Mouse (Mus musculus) cortical plate, adult 2 months (tissue): Measurements from ENCODE around the gene Nrros. TPM values are rescaled to one million over a fixed set of nuclear protein-coding genes. Genes with fewer than 3 reads are reported as not detected.
A peak's percentile ranks its signal among the peaks of the same experiment; 100 is the strongest.

Experiments used
- H3K27ac ChIP-seq: fragments of 200-500 bp; 2 replicates; pipeline ENCODE4 v1.5.1; 2012; ENCODE audit warnings: low read length, control low read depth, inconsistent platforms; ENCODE audit not compliant: insufficient read depth
- H3K4me1 ChIP-seq: fragments of 200-500 bp; 2 replicates; pipeline ENCODE4 v1.6.1; 2011; ENCODE audit warnings: low read length; ENCODE audit not compliant: control insufficient read depth, insufficient read depth
- H3K4me3 ChIP-seq: fragments of 200-500 bp; 2 replicates; pipeline ENCODE4 v1.5.1; 2011; ENCODE audit warnings: mild to moderate bottlenecking, low read length, control low read depth; ENCODE audit not compliant: insufficient read depth
- CTCF ChIP-seq: fragments of 200-500 bp; IDR thresholded peaks from 2 replicates; pipeline ENCODE4 v1.5.1; 2011; ENCODE audit warnings: mild to moderate bottlenecking, control low read depth, low read length; ENCODE audit not compliant: insufficient read depth; ENCODE audit errors: extremely low read depth
- POLR2A ChIP-seq: fragments of 200-500 bp; IDR thresholded peaks from 2 replicates; pipeline ENCODE4 v1.6.1; 2011; ENCODE audit warnings: mild to moderate bottlenecking, low read length, control low read depth; ENCODE audit not compliant: insufficient read depth; ENCODE audit errors: extremely low read depth
- polyA plus RNA-seq: library from polyadenylated mRNA; depleted of rRNA; stranded (reverse); fragments of >200 nt; gene quantifications from 2 replicates; pipeline ENCODE4 v1.2.3, GENCODE M21; 2012

Nrros gene
- polyA plus RNA-seq, 1 experiment = 5.6 TPM

- Histone ChIP-seq H3K4me1 (no peaks in the 10 kb centered on the region), H3K27ac (no peak overlapping the region), H3K4me3 (no peak overlapping the region)
- TF ChIP-seq CTCF (no peak), POLR2A (no peak)
Observed at GRCm38 (mm10) chr16:32163891-32164290, 1.5 kb downstream of the Nrros start.

GRCm38 (mm10) chr16:32163392-32163791 is 2.0 kb downstream of the Nrros start:
- Histone ChIP-seq H3K27ac (no peak overlapping the region), H3K4me1 (no peaks in the 10 kb centered on the region), H3K4me3 (no peak overlapping the region)
- TF ChIP-seq CTCF (no peak), POLR2A (no peak)

GRCm38 (mm10) chr16:32160742-32161323 is 4.6 kb downstream of the Nrros start:
- no peak overlapping the region for H3K27ac ChIP-seq
- TF ChIP-seq CTCF (no peak), POLR2A (no peak)
- no peak overlapping the region for H3K4me3 ChIP-seq
- peaks cover under 1% of the 10 kb centered on the region; the same call in 1 of the 2 replicates for H3K4me1 ChIP-seq

- no peak overlapping the region for H3K4me3 ChIP-seq
- H3K4me1 ChIP-seq = peaks cover 5% of the 10 kb centered on the region; the same call in 1 of the 2 replicates
- no peak overlapping the region for H3K27ac ChIP-seq
- no peak for TF ChIP-seq CTCF
- TF ChIP-seq POLR2A = no peak
Observed at GRCm38 (mm10) chr16:32158966-32159365, 6.4 kb downstream of the Nrros start.

GRCm38 (mm10) chr16:32157369-32157768 is 8.0 kb downstream of the Nrros start:
- TF ChIP-seq CTCF = no peak
- peaks cover 5% of the 10 kb centered on the region; the same call in 1 of the 2 replicates for H3K4me1 ChIP-seq
- H3K4me3 ChIP-seq = no peak overlapping the region
- H3K27ac ChIP-seq = no peak overlapping the region

GRCm38 (mm10) chr16:32156719-32157118 is 8.7 kb downstream of the Nrros start:
- no peak overlapping the region for H3K27ac ChIP-seq
- TF ChIP-seq POLR2A (no peak), CTCF (no peak)
- H3K4me1 ChIP-seq = peaks cover 5% of the 10 kb centered on the region; the same call in 1 of the 2 replicates
- H3K4me3 ChIP-seq = no peak overlapping the region

GRCm38 (mm10) chr16:32154437-32154836 is 11.0 kb downstream of the Nrros start:
- H3K4me3 ChIP-seq = no peak overlapping the region
- H3K4me1 ChIP-seq = peaks cover 5% of the 10 kb centered on the region; the same call in 1 of the 2 replicates
- H3K27ac ChIP-seq = no peak overlapping the region
- TF ChIP-seq CTCF = no peak
- TF ChIP-seq POLR2A = no peak

GRCm38 (mm10) chr16:32153976-32154375 is 11.4 kb downstream of the Nrros start:
- TF ChIP-seq CTCF = no peak
- no peak for TF ChIP-seq POLR2A
- Histone ChIP-seq H3K27ac (0 out of 2 replicates have a peak overlapping the region, but pooled peaks have one; percentile 8), H3K4me3 (no peak overlapping the region)

GRCm38 (mm10) chr16:32147589-32148207 is 17.7 kb downstream of the Nrros start:
- Histone ChIP-seq H3K4me1 (no peaks in the 10 kb centered on the region), H3K4me3 (no peak overlapping the region), H3K27ac (no peak overlapping the region)
- TF ChIP-seq CTCF (no peak), POLR2A (no peak)

More at GRCm38 (mm10) chr16:32153976-32154375, 11.4 kb downstream of the Nrros start:
- peaks cover 5% of the 10 kb centered on the region; the same call in 1 of the 2 replicates for H3K4me1 ChIP-seq

GRCm38 (mm10) chr16:32144592-32144991 is 20.8 kb downstream of the Nrros start:
- Histone ChIP-seq H3K27ac (no peak overlapping the region), H3K4me1 (no peaks in the 10 kb centered on the region), H3K4me3 (no peak overlapping the region)
- no peak for TF ChIP-seq CTCF
- no peak for TF ChIP-seq POLR2A
